Mouse (Mus musculus) induced T-regulatory cell, adult 2 months (primary cell): ENCODE measurements at regions not wholly inside any gene's neighbourhood (a gene's known extent, or its start where the extent isn't known, plus 50 kb on each side); places are given as distances from the start of the nearest gene placed in this dataset.

ENCODE experiments used
- DNase-seq: peaks from one replicate; pipeline ENCODE4 v3.0.0-alpha.2; 2012; ENCODE audit warnings: low read depth

DNA sequence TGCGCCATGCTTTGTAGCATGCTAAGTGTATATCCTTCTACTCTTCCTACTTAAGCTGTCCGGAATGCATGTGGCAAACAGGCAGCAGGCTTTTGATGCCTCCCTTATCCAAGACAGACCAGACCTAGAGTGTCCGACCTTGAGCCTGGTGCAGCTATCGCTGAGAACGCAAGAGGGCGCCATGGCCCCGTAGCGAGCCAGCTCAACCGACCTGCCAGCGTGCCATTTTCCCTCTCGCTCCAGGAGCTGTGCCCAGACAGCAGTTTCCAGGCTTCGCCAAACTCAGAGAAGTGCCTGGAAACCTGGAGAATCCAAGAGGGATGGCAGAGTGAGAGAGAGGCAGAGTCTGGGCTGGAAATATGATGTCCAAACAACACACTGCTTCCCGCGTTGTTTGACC, 155.8 kb upstream of the Gm12830 start:
- DNase-seq, result peak; percentile 39

DNA sequence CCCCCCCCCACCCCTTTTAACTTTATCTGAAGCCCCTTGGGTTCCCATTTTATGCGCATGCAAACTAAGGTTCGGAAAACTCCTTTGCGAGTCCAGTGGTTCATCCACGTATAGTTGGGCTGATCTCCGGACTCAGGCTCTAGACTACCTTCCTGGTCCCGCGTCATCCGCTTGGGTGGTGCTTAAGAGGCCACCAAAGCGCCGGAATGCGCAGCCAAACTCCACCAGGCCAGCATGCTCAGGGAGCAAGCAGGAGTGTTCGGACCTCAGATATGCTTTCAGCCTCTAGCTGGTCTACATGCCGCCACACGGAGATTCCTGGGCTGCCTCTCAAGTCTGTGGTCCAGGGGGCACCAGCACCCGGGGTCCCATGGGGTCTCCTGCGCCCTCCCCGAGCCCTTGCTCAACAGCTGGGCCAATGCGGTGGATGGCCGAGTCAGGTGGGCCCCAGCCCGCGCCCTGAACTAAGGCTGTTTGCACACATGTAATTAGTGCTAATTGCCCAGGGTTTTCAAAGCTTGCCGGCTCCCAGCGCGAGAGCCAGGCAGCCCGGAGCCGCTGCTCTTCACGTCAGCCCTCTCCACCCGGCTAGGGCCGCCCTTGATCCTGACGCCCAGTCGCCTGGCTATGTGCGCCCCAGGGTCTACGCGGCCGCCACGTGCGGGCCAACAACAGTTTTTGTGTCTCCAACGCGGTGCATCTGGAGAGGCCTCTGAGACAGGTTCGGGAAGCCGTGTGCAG, 155.1 kb upstream of the Gm12830 start:
- no peak for DNase-seq

- DNase-seq, result no peak
Measured at GRCm38 (mm10) chr4:114666979-114667328, 154.6 kb upstream of the Gm12830 start.

DNA sequence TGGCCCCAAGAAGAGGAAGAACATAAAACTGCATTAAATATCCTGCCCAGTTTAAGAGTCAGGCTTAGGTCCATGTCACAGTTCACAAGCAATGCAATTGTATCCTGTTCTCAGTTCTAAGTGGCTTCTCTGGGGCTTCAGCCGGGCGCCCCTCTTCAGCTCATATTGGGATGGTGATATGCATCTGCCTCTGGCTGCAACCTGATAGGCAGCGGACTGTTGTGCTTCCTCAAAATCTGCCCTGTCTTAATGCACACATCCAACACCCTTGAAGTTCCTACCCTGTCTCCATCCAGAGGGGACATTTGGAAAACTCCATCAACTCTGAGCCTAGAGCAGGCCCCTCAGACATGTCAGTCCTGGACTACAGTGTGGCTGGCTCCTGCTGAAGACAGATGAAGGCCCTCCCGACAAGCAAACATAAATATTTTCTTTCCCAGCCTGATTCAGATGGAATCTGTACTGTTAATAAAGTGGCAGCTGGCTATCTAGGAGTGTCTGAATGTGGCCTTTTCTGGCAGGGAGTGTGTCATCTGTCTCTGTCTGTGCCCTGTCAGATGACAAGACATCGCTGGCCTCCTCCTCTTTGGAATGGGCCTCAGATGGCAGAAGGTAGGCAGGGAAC, 149.3 kb upstream of the Gm12830 start:
- no peak for DNase-seq

GRCm38 (mm10) chr4:114676908-114677898, 144.3 kb upstream of the Gm12830 start:
- no peak for DNase-seq

DNA sequence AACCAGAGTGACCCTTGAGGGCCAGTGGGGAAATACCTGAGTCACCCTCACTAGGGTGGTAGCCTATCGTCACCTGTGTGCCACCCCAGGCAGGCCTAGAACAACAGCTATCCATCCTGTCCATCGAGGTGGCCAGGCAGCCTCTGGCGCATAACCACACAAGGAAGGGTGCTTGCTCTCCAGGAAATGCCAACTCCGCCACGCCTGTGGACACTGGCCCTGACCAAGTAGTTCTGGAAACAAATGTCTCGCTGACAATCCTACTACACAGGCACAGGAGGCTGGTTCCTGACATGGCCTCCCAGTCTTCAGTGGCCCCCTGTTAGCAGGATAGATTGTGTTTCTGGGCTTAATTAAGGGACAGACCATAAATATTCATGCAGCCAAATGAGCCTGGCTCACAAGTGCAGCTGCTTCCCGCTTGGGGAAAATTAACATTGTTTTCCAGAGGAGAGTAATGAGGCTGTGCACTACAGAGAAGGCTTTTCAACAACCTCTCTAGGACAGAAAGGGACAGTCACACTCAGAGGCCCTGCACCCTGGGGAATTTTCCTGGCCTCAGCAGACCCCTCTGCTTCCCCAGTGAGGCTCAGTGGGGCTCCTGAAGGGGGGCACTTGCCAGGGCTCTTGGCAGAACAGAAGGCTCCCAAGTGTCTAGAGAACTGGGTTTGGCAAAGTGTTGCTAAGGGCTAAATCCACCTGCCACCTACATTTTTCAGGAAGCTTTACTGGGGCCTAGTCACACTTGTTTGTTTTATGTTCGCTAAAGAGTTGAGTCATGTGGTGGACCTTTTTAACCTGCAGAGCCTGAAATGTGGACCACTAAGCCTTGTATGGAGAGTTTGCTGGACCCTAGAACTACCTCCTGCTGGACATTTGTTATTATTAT, 143.2 kb upstream of the Gm12830 start:
- no peak for DNase-seq

DNA sequence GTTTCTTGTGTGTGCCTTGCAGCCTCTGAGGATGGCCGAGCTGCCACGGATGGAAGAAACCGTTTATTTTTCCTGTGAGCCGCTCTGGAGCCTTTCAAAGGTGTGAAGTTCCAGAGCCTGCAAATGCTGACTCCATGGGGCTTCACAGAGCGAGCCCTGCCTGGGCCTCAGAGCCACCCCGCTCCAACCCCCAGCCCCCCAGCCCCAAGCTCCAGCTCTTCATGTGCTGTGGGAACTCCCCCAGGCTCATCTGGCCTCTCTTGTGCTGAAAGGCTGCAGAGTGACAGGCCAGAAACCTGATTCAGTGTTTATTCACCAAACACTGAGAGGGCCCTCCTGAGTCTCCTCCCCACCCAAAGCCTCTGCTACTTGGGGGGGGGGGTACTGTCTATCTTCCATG, 141.2 kb upstream of the Gm12830 start:
- no peak for DNase-seq

GRCm38 (mm10) chr4:114682955-114683354, 138.6 kb upstream of the Gm12830 start:
- no peak for DNase-seq

DNA sequence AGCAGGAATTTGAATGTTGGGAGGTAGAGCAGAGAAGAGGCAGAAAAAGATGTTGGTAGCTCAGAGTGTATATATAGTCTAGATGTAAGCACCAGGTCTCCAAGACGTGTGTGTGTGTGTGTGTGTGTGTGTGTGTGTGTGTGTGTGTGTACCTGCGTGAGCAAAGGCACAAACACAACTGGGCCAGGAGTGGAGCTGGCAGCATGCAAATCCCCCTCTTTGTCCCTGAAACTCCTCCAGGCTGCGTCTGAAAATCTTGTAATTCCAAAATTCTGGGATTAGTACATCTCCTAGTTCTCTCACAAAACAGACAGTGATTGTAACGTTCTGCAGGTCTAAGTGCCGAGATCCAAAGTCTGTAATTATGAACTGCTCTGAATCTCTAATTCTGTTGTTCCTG, 137.8 kb upstream of the Gm12830 start:
- no peak for DNase-seq

DNA sequence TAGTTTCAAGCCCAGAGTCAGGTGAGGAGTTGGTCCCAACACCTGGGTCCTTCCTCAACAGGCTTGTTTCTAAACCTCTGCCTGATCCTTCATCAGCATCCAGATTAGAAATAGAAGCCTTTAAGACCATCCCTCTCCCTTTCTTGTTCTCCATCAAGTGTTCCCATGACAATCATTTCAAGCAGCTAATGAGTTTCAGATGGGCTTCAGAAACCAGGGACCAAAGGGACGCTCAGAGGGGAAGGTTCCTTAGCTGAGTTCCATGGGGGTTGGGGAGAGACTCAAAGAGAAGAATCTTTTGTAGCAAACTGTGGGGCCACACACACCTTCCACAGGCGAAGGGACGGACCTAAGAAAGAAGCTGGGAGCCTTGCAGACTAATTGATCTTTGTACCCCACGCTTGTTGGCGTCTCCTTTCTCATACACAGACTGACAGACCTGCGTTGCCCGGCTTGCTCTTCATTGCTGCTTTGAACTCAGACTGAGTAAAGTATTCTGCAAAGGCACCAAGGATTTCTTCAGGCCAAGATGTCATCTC, 136.6 kb upstream of the Gm12830 start:
- DNase-seq, result no peak

DNA sequence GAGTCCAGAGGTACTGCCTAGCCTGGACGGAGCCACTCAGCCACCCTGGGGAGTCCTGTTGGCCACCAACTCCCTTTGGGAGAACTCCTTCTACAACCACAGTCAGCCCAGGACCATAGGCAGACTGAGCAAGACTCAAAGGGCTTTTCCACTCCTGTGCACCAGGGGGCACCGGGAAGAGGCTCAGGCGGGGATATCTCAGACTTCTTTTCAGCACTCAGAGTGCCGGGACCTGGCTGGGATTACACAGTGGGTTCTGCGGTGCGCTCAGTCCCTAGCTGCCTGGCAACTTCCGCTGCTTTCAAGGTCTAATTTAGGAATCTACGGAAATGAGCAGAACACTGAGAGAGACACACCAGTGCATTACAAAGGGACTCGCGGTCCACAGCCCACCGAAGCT, 136.1 kb upstream of the Gm12830 start:
- peak; percentile 4 for DNase-seq

DNA sequence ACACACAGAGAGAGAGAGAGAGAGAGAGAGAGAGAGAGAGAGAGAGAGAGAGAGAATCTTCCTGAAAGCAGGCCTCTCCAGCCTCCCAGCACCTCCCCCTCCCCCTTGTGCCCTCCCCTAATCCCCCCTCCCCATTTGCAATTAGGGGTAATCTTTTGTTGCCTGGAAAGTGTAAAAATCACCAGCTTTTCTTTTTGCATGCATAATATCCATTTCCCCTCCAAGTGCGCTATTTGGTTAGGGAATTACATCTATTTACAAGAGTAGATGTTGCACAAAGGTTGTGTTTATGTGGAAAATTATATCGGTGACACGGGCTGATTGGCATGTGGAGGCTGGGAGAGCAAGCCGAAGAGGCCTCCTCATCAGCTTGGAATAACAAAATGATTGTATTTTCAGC, 135.4 kb upstream of the Gm12830 start:
- DNase-seq, result no peak

GRCm38 (mm10) chr4:114688356-114688972, 133.1 kb upstream of the Gm12830 start:
- DNase-seq, result no peak

GRCm38 (mm10) chr4:114688973-114689371, 132.6 kb upstream of the Gm12830 start:
- peak; percentile 65 for DNase-seq

GRCm38 (mm10) chr4:114705586-114705985, 115.9 kb upstream of the Gm12830 start:
- no peak for DNase-seq

DNA sequence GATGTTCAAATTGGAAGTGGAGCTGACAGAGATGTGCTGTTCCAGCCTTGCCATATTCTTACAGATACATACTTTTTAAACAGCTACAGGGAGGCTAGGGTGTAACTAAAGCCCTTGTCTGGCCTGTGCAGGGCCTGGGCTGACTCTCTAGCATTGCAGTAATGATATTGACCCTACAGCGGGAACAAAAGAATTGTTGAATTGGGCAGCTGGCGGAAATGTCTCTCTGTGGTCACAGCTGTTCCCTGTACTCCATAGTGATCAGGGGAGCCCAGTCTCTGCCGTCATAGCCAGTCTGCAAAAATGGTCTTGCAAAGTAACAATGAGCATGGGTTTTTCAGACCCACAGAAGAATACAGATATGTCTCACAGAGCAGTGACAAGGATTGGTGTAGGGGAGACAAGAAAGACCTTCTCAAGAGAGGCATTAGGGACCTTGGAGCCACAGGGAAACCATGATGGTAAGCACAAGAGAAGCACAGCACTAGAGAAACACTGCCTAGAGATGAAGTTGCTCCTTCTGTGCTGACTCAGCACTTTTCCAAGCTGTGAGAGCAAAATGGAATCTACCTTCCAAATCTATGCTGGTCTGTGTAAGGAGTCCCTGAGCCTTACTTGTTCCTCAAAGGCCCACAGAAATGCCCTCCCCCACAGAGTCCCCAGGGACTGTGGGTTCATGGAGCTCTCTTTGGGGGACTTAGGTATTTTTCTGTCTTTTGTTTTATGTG, 111.2 kb upstream of the Gm12830 start:
- no peak for DNase-seq

DNA sequence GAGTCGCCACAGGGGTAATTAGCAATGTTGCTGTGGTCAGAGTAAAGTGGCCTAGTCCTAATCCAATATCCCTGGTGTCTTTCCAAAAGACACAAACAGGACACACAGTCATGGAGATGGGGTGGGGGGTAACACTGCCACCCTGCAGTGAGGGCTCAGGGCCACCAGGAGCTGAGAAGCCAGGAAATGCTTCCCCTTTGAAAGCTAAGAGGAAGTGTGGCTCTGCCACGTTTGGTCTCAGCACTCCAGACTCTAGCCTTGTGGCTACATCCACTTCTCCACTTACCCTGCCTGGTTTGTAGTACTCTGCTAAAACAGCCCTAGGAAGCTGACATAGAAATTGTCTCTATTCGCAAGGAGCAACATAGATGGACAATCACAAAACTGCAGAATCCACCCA, 110.4 kb upstream of the Gm12830 start:
- no peak for DNase-seq

DNA sequence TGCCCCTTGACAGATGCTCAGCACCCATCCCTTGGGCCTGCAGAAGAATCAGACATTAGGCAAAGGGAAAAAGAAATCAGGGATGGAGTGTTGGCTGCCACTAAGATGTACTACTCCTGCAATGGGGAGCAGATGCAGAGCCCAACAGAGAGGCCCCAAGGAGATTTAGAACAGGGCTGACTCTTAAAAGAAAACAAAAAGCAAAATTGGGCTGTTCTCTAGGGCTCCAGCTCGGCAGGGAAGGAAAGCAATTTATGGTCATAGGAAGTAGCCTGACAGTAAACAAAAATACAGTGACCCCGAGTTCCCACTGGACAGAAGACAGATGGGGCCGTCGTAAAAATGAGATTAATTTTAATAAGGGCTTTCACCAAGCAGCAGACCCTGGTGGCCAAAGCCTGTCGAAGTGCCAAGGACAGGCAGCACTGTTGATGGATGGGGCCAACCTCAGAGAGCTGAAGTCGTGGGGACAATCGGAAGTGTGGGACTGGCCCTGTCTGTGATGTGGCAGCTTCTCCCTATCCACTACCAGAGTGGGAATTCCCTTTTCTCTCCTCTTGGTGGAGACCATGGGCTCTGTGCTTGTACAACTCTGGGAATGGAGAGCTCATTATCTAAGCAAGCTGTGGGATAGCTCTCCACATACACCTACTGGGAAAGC, 109.4 kb upstream of the Gm12830 start:
- no peak for DNase-seq

DNA sequence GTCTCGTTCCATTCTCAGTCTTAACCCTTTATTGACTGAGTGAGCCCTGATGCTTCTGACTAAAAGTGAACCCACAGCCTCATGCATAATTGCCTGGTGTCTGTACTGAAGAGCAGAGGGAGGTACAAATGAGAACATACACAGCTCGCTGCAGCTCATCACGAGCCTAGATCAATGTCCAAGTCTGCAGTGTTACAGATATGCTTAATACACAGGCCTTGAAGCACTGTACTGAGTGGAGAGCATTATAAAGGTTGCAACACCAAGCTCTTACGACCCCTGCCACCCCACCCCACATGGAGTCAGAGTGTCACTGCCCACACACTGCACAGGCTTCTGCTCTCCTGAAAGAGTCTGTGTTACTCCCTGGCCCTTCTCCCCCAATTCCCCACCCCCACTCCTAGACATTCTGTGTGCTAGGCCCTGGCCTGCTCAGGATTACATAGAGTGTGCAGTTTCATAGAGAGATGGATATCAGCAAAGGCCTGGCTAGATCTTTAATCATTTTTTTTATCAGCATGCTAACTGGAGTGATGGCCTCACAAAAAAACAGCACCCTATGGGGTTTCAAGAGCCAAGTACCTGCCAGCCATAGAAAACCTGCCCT, 108.5 kb upstream of the Gm12830 start:
- no peak for DNase-seq
